Mouse (Mus musculus) right cerebral cortex, postnatal 25 days (tissue): Measurements from ENCODE around the gene Gns.

Experiments
- DNase-seq: peaks from one replicate; pipeline ENCODE4 v3.0.0; 2022

Gene Gns

GRCm38 (mm10) chr10:121409717-121410116 lies 44.8 kb downstream of the Gns start:
- no peak for DNase-seq

DNA sequence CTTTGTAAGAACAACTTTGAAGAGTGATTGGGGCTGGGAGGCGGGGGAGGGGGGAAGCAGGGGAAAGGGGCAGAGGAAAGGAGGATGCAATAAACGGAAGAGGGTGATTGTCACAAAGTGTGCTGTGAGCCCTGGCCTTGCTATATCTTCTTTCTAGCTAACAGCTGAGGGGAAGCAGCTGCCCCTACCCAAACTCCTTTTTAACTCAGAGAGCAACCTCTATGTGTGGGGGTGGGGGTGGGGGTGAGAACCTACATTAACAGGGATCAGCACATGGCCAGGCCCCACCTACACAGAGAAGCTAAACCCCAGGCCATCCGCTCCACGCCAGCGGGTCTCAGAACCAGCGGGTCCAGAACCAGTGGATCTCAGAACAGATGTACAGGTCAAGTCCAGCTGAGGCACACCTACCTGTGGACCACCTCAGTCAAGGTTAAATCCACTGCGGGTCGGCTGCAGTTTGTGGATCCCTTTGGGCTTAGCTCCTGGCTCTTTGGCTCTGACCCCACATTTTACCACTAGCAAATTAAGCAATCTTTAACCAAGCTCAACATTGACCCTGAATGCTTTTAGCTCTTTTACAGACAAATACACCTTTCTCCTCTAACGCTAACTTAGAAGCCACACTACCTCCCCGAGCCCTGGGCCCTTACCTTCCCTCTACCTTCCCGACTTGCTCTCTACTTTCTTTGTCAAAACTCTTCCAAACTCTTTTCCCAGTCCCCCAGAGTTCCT lies 47.0 kb downstream of the Gns start:
- no peak for DNase-seq

GRCm38 (mm10) chr10:121412824-121413223 lies 47.9 kb downstream of the Gns start:
- no peak for DNase-seq

GRCm38 (mm10) chr10:121414127-121414526 lies 49.2 kb downstream of the Gns start:
- no peak for DNase-seq

DNA sequence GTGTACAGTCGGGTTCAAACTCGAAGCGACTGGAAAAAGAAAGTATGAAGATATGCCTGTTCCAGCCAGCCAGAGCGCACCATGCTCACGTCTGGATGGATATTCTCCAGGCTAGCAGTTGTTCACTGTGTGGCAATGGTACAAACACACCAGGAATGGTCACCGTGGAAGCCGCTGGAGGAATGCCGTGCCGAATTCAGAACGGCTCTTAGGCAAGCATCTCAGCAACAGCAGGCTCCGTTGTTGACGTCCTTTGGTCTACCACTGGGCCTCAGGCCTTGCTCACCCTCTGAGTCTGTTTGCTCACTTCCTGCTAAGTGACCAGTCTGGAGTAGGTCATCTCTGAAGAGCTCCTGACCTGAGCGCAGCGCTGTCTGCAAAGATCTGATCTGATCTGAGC lies 53.9 kb downstream of the Gns start:
- DNase-seq: no peak

GRCm38 (mm10) chr10:121419640-121420470 lies 55.0 kb downstream of the Gns start:
- DNase-seq: no peak

DNA sequence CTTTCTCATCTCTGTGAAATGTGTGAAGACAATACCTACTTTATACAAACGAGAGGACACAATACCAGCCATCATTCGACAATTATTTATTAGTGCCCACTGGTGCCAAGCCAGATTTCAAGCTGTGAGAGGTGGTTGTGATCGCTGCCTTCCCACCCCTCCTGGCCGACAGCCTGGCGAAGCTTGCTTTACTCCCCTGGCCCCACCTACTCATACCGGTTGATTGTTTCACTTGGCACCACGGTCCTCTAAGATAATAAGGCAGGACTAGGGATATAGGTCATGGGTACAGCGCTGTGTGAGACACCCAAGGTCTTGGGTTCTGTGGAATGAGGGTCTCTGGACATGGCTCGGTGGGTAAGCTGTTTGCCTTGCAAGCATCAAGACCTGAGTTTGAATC lies 56.1 kb downstream of the Gns start:
- DNase-seq: no peak

DNA sequence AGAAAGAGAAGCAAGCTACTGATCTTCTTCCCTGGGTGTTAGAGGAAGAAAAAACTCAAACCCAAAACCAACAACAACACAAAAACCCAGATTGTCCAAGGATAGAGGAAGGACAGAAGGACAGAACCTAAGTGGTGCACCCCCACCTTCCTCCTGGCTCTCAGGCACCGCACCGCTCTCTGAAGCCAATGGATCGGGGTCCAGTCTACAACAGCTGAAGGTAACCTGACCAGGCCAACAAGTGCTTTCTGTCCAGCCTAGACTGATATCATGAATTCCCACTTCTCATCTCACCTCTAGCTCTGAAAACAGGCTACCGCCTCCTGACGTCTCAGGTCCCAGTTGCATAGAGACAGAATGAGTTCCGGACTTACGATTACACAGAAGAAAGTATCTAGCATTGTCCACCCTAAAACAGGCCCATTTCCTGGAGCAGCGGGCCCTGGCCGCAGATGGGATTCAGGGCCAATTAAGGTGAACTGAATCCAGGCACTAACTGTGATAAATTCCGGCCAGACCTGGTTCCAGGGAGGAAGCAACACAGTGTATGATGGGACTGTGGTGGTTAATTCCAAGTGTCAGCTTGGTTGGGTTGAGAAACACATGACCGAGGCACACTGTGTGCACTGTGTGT lies 56.9 kb downstream of the Gns start:
- DNase-seq: no peak

GRCm38 (mm10) chr10:121422294-121422693 lies 57.4 kb downstream of the Gns start:
- no peak for DNase-seq

DNA sequence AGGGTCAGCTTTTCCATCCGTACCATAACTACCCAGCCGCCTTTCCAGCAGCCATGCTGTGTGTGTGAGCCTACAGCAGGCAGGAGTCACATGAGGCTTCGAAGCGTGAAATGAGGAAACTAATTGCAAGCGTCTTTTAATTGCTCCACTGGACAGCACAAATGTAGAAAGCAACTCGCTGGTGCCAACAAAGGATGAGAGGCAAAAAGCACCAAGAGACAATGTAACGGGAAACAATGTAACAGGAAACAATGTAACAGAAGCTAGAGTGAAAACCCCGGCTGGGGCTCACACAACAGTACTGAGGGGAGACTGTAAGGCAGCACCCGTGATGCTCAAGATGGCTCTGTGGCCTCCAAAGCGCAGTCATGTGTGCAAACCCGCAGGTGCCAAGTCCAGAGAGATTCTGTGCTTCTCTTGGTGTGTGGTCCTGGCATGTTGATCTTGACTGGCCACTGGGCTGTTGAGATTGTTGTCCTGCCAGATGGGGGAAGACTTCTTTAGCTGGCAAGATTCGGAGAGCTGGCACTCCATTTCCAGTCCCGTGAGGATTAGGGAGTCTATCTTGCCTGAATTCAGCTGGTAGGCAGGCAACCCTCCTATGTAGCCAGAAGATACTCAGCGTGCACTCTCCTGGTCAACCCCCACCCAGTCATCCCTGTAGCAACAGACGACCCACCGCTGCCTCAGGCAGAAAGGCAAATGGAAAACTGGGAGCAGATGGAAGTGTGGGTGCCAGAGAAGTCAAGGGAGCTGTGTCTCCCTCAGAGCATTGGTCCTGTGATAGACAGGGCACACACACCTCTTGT lies 58.9 kb downstream of the Gns start:
- no peak for DNase-seq

GRCm38 (mm10) chr10:121424455-121424854 lies 59.6 kb downstream of the Gns start:
- no peak for DNase-seq

DNA sequence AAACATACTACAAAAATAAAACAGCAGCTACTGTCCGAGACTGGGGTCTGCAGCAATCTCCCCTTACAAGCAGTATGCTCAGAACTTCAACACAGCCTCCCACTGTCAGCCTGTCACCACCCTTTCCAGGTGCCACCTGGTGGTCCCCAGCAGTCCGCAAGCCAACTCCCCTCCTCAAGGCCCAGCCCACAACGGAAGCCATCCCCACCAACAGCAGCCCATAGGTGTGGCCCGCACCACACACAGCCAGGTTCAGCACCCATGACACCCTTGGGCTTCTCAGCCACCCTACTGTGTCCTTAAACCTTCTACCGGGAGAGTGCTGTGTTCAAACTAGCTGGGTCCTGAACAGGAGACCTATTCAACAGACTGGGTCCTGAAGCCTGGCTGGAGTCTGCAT lies 60.2 kb downstream of the Gns start:
- DNase-seq: no peak

GRCm38 (mm10) chr10:121425506-121426025 lies 60.7 kb downstream of the Gns start:
- DNase-seq: no peak

DNA sequence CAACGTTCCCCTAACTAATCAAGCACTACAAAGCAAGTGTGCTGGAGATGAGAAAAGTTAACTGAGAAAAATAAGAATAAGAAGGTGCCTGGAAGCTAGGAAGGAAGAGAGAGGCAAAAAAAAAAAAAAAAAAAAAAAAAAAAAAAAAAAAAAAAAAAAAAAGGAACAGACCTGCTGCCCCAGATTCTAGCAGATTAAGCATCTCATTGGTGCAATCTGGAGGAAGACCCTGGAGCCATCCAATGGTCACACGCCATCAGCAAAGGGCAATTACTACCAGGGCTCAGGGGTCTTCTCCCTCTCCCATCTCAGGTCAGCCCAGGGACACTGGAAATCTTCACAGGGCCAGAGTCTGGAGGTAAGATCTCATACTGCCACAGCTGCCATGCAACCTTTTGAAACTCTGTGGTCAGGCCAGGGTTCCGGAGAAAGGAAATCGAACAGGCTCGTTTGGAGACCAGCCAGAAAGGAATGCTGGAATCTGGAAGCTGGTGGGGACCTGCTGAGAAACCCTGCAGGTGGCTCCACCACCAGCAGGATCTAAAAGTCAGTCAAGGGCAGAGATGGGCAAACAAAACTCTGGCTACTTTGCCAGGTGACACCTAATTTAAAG lies 61.7 kb downstream of the Gns start:
- DNase-seq: no peak

- no peak for DNase-seq
Observed at GRCm38 (mm10) chr10:121427136-121427535, 62.2 kb downstream of the Gns start.

GRCm38 (mm10) chr10:121428011-121428711 lies 63.3 kb downstream of the Gns start:
- DNase-seq: peak; percentile 41

GRCm38 (mm10) chr10:121429089-121429488 lies 64.2 kb downstream of the Gns start:
- DNase-seq: no peak

GRCm38 (mm10) chr10:121429581-121429980 lies 64.7 kb downstream of the Gns start:
- DNase-seq: no peak

DNA sequence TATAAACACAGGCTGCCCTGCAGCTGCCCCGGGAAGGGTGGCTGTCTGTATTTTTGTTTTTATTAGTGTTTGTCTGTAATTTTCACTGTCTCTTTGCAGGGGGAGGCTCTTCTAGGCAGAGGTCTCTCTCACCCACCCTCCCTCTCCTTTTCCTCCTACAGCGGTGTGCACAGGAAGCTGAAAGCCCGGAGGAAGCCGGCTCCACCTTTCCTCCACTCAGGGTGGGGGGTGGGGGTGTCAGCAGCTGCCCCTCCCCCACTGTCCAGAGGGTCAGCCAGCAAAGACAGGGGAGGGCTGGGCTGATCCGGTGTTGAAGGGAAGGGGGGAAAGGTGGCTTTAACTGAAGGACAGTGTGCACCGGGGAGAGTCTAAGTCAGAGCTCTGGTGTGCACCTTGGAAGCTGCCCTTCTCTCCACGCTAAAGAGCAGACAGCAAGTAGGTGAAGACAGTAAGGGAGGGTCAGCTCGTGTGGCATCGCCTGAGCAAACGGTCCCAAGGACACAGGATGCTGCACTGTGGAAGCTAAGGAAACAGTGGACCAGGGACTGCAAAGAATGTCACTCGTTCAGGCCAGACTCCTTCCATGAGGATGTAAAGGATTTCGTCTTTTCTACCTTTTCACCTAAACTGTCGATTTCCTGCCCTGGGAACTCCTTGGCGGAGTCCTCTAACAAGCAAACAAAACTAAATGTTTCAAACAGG lies 65.2 kb downstream of the Gns start:
- no peak for DNase-seq

- no peak for DNase-seq
Observed at GRCm38 (mm10) chr10:121430764-121431540, 66.1 kb downstream of the Gns start.
